In the genomic region with DNA sequence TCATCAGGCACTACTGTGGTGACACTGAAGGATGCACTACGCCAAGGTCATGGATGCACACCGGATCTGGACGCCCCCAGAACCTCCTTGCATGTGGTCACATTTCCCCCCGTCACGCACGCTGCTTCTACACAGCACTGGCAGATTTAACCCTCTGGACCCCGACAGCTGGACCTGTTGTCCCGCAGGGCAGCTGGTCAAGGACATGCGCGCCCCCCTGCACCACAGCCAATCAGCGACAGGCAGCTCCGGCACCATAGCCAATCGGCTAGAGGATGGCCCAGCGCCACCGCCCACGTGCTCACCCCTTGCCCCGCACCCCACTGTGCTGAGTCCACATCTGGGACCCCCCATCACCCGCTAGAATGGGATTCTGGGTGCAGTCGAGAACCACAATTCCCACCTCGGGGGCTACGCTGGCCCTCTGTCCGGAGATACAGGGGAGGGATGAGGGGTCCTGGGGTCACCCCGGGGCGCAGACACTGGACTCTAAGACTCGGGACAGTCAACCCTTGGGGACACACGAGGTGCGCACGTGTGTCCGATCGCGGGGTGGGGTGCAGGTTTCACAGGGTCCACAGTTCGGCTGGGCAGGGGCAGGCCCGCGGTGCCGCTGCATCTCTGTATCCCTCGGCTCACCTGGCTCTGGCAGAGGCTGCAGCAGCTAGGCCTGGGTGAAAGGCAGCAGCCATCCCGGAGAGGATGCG, we compare ENCODE assay signal across 7 mouse cellular contexts. TPM values are rescaled to one million over a fixed set of nuclear protein-coding genes. Genes with fewer than 3 reads are reported as not detected.
DNase-seq lines count a peak whose midpoint lies in the region; ATAC-seq and TF ChIP-seq lines count a peak whose summit lies in the region.

No protein-coding gene starts in this region.

- no peak for TF ChIP-seq POLR2A in kidney, adult 2 months (IDR thresholded peaks at IDR 0.05; ENCODE audit: low read depth, low read length)

- H3K36me3 ChIP-seq in embryonic facial prominence, embryonic 12.5 days: no peaks in the 10 kb centered on the region
- H3K36me3 ChIP-seq in kidney, adult 2 months (ENCODE audit: control insufficient read depth, insufficient read depth, low read length): no peaks in the 10 kb centered on the region
- H3K36me3 ChIP-seq in limb, embryonic 12.5 days: no peaks in the 10 kb centered on the region
- H3K36me3 ChIP-seq in midbrain, embryonic 14.5 days (ENCODE audit: control insufficient read depth, insufficient read depth, low read length): no peaks in the 10 kb centered on the region; the same call in 1 of the 2 replicates

- H3K27me3 ChIP-seq in embryonic facial prominence, embryonic 12.5 days: no peaks in the 10 kb centered on the region
- H3K27me3 ChIP-seq in kidney, adult 2 months (replicated peaks; ENCODE audit: control insufficient read depth, insufficient read depth, low read length): no peaks in the 10 kb centered on the region; the same call in 1 of the 2 replicates
- no peaks in the 10 kb centered on the region for H3K27me3 ChIP-seq in limb, embryonic 12.5 days
- H3K27me3 ChIP-seq in midbrain, embryonic 14.5 days (ENCODE audit: control insufficient read depth, insufficient read depth, low read length): no peaks in the 10 kb centered on the region

- peak overlapping the region; percentile 79 for H3K27ac ChIP-seq in embryonic facial prominence, embryonic 12.5 days
- peak overlapping the region; percentile 70 for H3K27ac ChIP-seq in kidney, adult 2 months (ENCODE audit: insufficient read depth, low read depth, low read length)
- peak overlapping the region; percentile 83 for H3K27ac ChIP-seq in limb, embryonic 12.5 days
- H3K27ac ChIP-seq in midbrain, embryonic 14.5 days (replicated peaks; ENCODE audit: low read depth, low read length): peak overlapping the region; percentile 85

- H3K4me1 ChIP-seq in embryonic facial prominence, embryonic 12.5 days: peaks cover 12% of the 10 kb centered on the region
- peaks cover 26% of the 10 kb centered on the region; the same call in 1 of the 2 replicates for H3K4me1 ChIP-seq in kidney, adult 2 months (ENCODE audit: control insufficient read depth, insufficient read depth, low read length)
- peaks cover 21% of the 10 kb centered on the region for H3K4me1 ChIP-seq in limb, embryonic 12.5 days (replicated peaks)
- H3K4me1 ChIP-seq in midbrain, embryonic 14.5 days (ENCODE audit: control insufficient read depth, insufficient read depth, low read length): peaks cover 12% of the 10 kb centered on the region

- no peak for TF ChIP-seq CTCF in kidney, adult 2 months (conservative IDR thresholded peaks at IDR 0.05; ENCODE audit: insufficient read depth, insufficient read length, low read depth, low read length)

- DNase-seq in adrenal gland, postnatal 25 days: peak; percentile 85
- DNase-seq in heart, adult 18-20 months: peak; percentile 90 to 91
- DNase-seq in kidney, adult 2 months: peak; percentile 92
- peak; percentile 86 for DNase-seq in midbrain, embryonic 14.5 days
- peak; percentile 56 to 63 for DNase-seq in spleen, adult 18-20 months

- H3K9ac ChIP-seq in embryonic facial prominence, embryonic 12.5 days: peak overlapping the region; percentile 87
- peak overlapping the region; percentile 76 for H3K9ac ChIP-seq in limb, embryonic 12.5 days (replicated peaks)
- H3K9ac ChIP-seq in midbrain, embryonic 14.5 days (replicated peaks; ENCODE audit: low read length): peak overlapping the region; percentile 75

- H3K9me3 ChIP-seq in embryonic facial prominence, embryonic 12.5 days: no peaks in the 10 kb centered on the region
- H3K9me3 ChIP-seq in limb, embryonic 12.5 days: no peaks in the 10 kb centered on the region
- no peaks in the 10 kb centered on the region for H3K9me3 ChIP-seq in midbrain, embryonic 14.5 days (ENCODE audit: control insufficient read depth, low read length)

- WGBS in embryonic facial prominence, embryonic 12.5 days: under 1% methylated on average over 38 of the region's 38 CpGs
- WGBS in kidney, adult 2 months: under 1% methylated on average over 38 of the region's 38 CpGs
- WGBS in limb, embryonic 12.5 days: under 1% methylated on average over 38 of the region's 38 CpGs
- WGBS in midbrain, embryonic 14.5 days: under 1% methylated on average over 38 of the region's 38 CpGs

- H3K4me3 ChIP-seq in embryonic facial prominence, embryonic 12.5 days: peak overlapping the region; percentile 97
- peak overlapping the region; percentile 90 for H3K4me3 ChIP-seq in kidney, adult 2 months (ENCODE audit: insufficient read depth, low read depth, low read length)
- H3K4me3 ChIP-seq in limb, embryonic 12.5 days (replicated peaks): peak overlapping the region; percentile 92
- H3K4me3 ChIP-seq in midbrain, embryonic 14.5 days (replicated peaks; ENCODE audit: low read depth, low read length): peak overlapping the region; percentile 97

- peak; percentile 93 for ATAC-seq in embryonic facial prominence, embryonic 12.5 days (ENCODE audit: insufficient number of reproducible peaks, insufficient read depth, low FRiP score, low TSS enrichment)
- peak; percentile 91 for ATAC-seq in limb, embryonic 12.5 days (ENCODE audit: insufficient number of reproducible peaks, insufficient read depth, low FRiP score, low TSS enrichment, low read depth)
- ATAC-seq in midbrain, embryonic 14.5 days (ENCODE audit: low FRiP score, low TSS enrichment): peak; percentile 96

- peak overlapping the region; percentile 83 for H3K4me2 ChIP-seq in embryonic facial prominence, embryonic 12.5 days (replicated peaks)
- H3K4me2 ChIP-seq in limb, embryonic 12.5 days: peak overlapping the region; percentile 82
- H3K4me2 ChIP-seq in midbrain, embryonic 14.5 days (ENCODE audit: low read length): peak overlapping the region; percentile 73

RNA-seq across cellular contexts. Expression of a gene that starts 0.6 kb away (rescaled TPM):
- total RNA-seq in adrenal gland, postnatal 25 days (2021): 121 and 127 TPM in 2 replicates
- 181 and 185 TPM in 2 replicates for polyA plus RNA-seq in embryonic facial prominence, embryonic 12.5 days (2016; fragmentation: Nextera tagmentation; extraction: Ambion mirVana)
- 100 to 1,000 TPM; 729 to 736 TPM for total RNA-seq in heart, adult 18-20 months (2021)
- 269 and 296 TPM in 2 replicates for polyA plus RNA-seq in kidney, adult 2 months (2012; rRNA removed)
- polyA plus RNA-seq in limb, embryonic 12.5 days (2016; fragmentation: Nextera tagmentation; extraction: Ambion mirVana): 169 and 193 TPM in 2 replicates
- polyA plus RNA-seq in midbrain, embryonic 14.5 days (2014; fragmentation: Nextera tagmentation; extraction: Ambion mirVana): 84.6 and 215 TPM in 2 replicates

RNA-seq across cellular contexts. Expression of a gene that starts 34.4 kb away (rescaled TPM):
- 25.6 and 29.4 TPM in 2 replicates for total RNA-seq in adrenal gland, postnatal 25 days (2021)
- polyA plus RNA-seq in embryonic facial prominence, embryonic 12.5 days (2016; fragmentation: Nextera tagmentation; extraction: Ambion mirVana): 15.9 and 16.7 TPM in 2 replicates
- 10 to 100 TPM; 10.7 to 11.3 TPM for total RNA-seq in heart, adult 18-20 months (2021)
- polyA plus RNA-seq in kidney, adult 2 months (2012; rRNA removed): 22.3 and 24.7 TPM in 2 replicates
- polyA plus RNA-seq in limb, embryonic 12.5 days (2016; fragmentation: Nextera tagmentation; extraction: Ambion mirVana): 12.0 and 13.6 TPM in 2 replicates
- 27.0 and 27.5 TPM in 2 replicates for polyA plus RNA-seq in midbrain, embryonic 14.5 days (2014; fragmentation: Nextera tagmentation; extraction: Ambion mirVana)

Comparison
In these comparisons a context has a peak if more than half of its experiments do, and no peak if none do; other contexts are left out.
1. Peak in every context shown above with its lines: DNase-seq, ATAC-seq, H3K4me3 ChIP-seq and H3K27ac ChIP-seq.